Mouse (Mus musculus) gastrocnemius, postnatal 14 days (tissue): Measurements from ENCODE around the gene Tmem174. TPM values are rescaled to one million over a fixed set of nuclear protein-coding genes. Genes with fewer than 3 reads are reported as not detected.

Experiments used
- DNase-seq: peaks from one replicate; pipeline ENCODE4 v3.0.0; 2021; ENCODE audit warnings: mixed read lengths
- intact Hi-C: fragments of 180-260 bp; cut with DNase I; formaldehyde crosslinking; loops from one replicate; pipeline ENCODE4 v1.15.1; 2025; ENCODE audit warnings: low total_unique reads
- total RNA-seq, 2 experiments: library from RNA; stranded (reverse); gene quantifications; 2 replicates each; pipeline ENCODE4 v1.2.3; 2021

The Tmem174 gene
- total RNA-seq, 2 experiments from 2014 or later: not detected

- intact Hi-C loops: no loop called here
- DNase-seq: no peak
These were observed 639 bp downstream of the Tmem174 start for GRCm38 (mm10) chr13:98636571-98636970.

- intact Hi-C loops: no loop called here
- no peak for DNase-seq
These were observed 3.3 kb downstream of the Tmem174 start for GRCm38 (mm10) chr13:98633641-98634484.

DNA sequence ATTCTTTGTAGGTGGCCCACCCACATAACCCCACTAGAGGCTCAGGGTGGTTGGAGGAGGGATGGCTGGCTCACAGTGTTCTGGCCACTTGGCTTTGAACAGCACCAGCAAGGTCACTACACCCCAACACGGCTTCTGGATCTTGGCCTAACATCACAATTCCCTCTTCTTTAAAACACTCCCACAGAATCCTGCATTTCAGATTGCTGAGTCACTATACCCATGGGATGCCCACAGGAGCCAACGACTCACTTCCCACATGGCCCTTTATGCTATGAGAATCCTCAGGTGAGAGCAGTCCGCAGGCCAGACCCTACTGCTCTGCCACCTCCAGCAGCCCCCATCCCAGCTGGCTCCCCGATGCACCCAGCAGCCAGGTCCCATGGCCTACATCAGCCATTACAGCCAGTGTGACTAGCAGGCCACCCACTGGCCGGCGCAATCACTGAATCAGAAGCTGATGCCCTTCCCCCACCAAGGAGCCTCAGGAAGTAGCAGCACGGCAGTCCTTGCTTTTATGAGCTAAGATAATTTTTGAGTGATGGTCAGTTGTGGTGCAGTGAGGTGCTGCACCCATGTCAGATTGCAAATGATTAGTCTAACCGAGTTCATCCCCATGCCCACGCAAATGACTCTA, 4.8 kb downstream of the Tmem174 start:
- no peak for DNase-seq
- intact Hi-C loops: no loop called here

DNA sequence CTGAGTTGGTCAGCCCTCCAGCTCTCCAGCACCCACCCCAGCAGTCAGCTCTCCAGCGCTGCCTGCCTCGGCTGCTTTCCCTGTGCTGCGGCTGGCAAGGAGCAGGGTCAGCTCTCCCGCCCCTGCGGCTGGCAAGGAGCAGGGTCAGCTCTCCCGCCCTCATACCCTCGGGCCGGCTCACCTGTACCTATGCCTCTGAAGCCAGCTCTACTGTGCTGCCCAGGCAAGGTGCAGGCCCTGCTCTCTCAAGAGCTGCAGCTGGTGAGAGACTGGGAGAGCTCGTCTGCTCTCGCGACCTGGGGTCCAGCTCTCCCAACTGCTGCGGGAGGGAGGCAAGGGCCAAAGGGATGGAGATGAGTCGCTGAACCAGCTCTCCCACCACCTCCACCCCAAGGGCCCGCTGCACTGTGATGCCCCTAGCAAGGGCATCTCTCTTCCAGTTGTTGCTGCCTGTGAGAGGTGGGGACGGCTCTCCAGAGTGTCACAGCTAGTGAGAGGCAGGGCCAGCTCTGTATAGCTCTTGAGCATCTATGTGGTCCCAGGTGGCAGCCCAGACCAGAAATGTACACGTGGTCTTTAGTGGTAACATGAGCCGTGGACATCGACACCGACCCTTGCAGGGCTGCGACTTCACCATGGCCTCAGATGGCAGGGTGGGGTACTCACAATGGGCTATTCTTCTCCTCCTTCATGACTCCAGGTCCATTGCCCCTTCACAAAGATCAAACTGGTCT, 5.9 kb downstream of the Tmem174 start:
- DNase-seq: no peak
- intact Hi-C loops: no loop called here

DNA sequence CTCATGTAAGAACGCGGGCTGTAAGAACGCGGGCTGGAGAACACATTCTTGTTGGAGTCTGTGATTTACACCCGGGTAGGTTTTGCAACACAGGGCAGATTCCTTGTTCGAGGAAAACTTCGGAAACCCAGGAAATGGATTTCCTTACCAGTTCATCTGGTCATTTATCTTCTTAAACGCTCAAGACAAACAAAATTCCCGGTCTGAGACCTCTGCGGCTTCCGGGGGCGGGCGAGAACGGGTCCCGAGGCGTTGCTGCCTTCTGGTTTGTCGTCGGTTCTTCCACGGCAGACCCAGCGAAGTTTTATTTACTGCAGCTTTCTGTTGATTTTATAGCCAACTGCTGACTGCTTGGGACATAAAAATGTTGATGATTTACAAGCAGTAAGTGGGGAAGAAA, 10.5 kb downstream of the Tmem174 start:
- DNase-seq: no peak
- intact Hi-C loops: loop anchor here (1.0 kb wide), 1 partner anchor 7 kb away; no protein-coding TSS in a partner anchor

DNA sequence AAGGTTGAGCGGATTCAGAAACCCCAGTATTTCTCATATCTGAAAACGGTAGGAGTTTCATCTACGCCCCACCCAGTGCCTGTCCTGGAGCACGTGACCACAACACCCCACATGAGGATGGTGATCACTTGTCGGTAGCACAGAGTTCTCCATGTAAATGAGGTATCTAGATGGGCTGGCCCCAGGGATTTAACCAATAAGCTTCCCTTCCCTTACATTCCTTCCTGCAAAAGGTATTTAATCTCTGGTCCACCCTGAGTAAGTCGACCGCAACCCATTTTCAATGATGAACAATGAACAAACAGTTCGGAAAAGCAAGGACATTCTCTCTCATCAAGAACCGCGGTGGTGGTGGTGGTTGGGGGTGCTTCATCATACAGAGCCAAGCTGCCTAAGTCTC, 12.7 kb downstream of the Tmem174 start:
- intact Hi-C loops: no loop called here
- DNase-seq: no peak

DNA sequence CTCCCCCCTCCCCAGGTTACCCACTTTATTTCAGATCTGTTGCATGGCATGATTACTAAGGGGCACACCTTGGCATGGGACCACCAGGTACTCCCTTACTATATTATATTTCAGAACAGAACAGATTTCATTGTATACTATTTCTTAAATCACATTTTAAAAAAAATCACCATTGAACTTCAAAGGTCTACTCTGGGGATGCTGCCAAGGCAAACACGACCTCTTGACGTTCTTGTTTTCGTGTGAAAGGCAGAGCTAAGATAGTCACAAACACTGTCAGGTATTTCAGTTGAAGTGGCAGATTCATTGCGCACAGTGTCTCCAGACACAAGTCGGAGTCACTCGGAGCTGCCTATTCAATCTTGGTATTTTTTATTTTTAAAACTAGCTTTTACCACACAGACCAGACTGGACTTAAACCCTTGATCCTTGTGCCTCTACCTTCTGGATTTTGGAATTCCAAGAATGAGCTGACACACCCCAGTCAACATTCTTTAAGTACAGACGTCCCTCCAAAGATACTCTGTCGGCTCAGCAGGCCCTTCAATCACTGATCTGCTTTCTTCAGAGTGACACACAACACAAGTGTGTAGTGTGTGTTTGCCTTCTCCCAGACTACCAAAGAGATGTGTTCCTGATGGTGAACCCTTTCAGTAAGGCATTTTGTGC, 14.2 kb downstream of the Tmem174 start:
- DNase-seq: no peak
- intact Hi-C loops: no loop called here

DNA sequence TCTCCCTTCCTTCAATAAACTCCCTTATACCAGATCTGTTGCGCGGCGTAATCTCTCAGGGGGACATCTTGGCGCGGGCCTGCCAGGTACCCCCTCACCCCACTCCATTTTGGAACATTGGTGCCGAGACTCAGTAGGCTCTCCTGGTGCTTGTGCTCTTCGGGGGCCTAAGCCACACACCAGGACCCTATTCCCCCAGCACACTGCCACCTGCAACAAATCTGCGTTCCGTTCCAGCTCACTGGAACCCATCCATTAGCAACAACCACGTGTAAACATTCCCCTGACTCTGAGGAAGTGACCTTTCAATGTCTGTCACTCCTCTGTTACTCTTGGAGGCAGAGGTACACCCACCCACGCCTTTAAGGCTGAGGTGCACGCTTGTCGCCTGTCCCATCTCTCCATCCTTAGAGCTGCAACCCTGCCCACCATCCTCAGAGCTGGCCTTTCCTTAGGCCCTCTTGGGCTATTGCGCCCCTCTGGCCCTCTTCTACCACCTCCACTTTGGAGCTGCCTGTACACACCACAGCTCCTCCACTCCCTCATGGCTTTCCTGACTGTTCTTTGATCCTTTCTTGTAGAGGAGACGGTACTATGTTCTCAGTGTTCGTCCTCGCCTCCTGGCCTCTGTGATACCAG, 19.7 kb downstream of the Tmem174 start:
- no peak for DNase-seq
- intact Hi-C loops: no loop called here

GRCm38 (mm10) chr13:98607885-98608477, 29.2 kb downstream of the Tmem174 start:
- intact Hi-C loops: no loop called here
- no peak for DNase-seq

DNA sequence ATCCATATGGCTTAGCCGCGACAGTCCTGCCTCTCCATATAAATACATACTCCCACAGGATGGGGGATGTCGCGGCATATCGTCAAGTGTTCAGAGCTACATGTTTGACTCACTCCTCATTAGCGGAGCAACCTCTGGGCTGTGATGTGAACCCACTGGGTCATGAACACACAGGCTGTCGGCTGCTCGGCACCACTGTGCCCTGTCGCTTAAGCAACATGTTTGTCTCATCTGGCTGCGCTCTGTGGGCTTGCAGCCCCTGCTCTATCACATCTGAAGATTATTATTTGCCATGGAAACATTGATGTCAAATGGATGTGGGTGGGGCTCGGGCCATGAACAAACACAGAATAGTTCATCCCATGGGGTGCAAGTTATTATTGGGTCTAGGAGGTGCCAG, 33.4 kb downstream of the Tmem174 start:
- intact Hi-C loops: no loop called here

GRCm38 (mm10) chr13:98596746-98597145, 40.5 kb downstream of the Tmem174 start:
- DNase-seq: peak; percentile 26
- intact Hi-C loops: loop anchor here (5.0 kb wide), 1 partner anchor 209 kb away; no protein-coding TSS in a partner anchor

More for the DNA sequence above, 33.4 kb downstream of the Tmem174 start:
- no peak for DNase-seq

- no peak for DNase-seq
These were observed 42.5 kb downstream of the Tmem174 start for GRCm38 (mm10) chr13:98594726-98595141.

GRCm38 (mm10) chr13:98593938-98594539, 43.2 kb downstream of the Tmem174 start:
- intact Hi-C loops: no loop called here
- no peak for DNase-seq

More at GRCm38 (mm10) chr13:98594726-98595141, 42.5 kb downstream of the Tmem174 start:
- intact Hi-C loops: loop anchor here (5.0 kb wide), 1 partner anchor 207 kb away; no protein-coding TSS in a partner anchor

DNA sequence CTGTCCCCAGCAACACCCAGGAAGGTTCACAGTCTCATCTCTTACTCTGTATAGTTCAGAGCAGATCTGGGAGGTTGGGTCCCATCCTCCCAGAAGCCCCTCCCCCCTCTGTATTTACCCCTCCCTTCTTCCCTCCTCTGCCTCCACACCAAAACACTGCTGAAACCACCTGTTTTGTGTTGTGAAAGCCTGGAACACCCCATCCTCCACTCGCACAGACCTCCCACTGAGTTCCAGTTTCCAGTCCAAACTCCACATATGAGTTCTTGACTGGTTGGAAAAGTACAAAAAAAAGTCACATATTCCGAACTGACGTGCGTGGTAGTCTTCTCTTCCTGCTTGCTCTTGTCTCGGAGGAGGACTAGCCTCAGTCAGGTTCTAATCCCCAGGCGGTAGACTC, 45.8 kb downstream of the Tmem174 start:
- intact Hi-C loops: no loop called here
- DNase-seq: no peak

DNA sequence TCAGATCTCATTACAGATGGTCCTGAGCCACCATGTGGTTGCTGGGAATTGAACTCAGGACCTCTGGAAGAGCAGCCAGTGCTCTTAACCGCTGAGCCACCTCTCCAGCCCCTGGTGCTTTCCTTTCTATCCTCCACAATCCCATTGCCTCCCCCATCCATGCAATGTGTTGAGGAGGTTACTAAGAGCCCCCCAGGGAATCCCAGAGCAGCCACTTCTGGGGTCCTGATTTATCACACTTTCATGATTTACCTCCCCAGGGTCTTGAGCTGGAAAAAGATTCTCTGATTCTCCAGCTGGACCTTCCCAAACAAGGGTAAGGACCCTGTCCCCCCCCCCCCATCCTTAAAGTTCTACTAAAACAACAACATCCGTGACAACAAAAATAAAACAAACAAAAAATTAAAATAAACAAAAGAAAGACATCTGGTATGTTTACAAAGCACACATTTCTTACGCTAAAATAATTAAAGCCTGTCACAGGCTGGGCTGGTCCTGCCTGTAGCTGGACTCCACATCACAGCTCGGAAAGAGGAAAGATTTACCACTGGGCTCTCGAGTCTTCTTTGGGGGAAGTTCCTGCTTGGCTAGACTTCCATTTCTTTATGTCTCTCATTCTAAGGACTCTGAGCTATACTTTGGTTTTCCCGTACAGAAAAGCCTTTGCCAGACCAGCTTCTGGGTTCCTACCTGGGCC, 46.4 kb downstream of the Tmem174 start:
- intact Hi-C loops: no loop called here
- no peak for DNase-seq

DNA sequence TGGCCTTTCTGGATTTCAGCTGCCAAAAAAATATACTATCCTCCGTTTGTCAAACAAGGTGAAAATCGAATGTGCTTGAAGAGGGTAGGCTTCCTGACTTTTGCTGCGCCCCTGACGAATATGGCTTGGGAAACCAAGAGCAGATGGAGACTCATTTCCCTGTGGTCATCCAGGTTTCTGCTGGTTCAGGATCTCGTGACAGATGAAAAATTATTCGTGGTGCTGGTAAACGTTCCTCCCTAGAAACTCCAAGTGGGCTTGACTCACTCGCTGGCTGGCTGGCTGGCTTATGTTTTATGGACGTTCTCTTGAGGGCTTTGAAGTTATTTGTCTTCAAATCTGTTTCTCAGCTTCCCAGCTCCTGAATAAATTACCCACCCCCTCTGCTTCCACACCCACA, 47.6 kb downstream of the Tmem174 start:
- intact Hi-C loops: loop anchor here (10.0 kb wide), 1 partner anchor 235 kb away; the partner anchor contains the start of gene Foxd1

GRCm38 (mm10) chr13:98588951-98589501, 48.2 kb downstream of the Tmem174 start:
- intact Hi-C loops: loop anchor here (10.0 kb wide), 1 partner anchor 234 kb away; the partner anchor contains the start of gene Foxd1
- DNase-seq: peak; percentile 80

More for the DNA sequence above, 47.6 kb downstream of the Tmem174 start:
- DNase-seq: no peak
